Mouse (Mus musculus) testis, adult 2 months (tissue): ENCODE results near the gene Syn3. TPM values are rescaled to one million over a fixed set of nuclear protein-coding genes. Genes with fewer than 3 reads are reported as not detected.

Experiments used
- H3K27ac ChIP-seq: fragments of 200-500 bp; 2 replicates; pipeline ENCODE4 v1.5.1; 2012; ENCODE audit warnings: low read depth, low read length; ENCODE audit not compliant: control insufficient read depth, insufficient read depth
- H3K27me3 ChIP-seq: fragments of 200-500 bp; 2 replicates; pipeline ENCODE4 v1.6.1; 2012; ENCODE audit warnings: mild to moderate bottlenecking, low read length, moderate library complexity; ENCODE audit not compliant: control insufficient read depth, insufficient read depth
- H3K36me3 ChIP-seq: fragments of 200-500 bp; 2 replicates; pipeline ENCODE4 v1.6.1; 2012; ENCODE audit warnings: mild to moderate bottlenecking, low read length; ENCODE audit not compliant: control insufficient read depth, insufficient read depth
- H3K4me1 ChIP-seq: fragments of 200-500 bp; 2 replicates; pipeline ENCODE4 v1.6.1; 2012; ENCODE audit warnings: low read length; ENCODE audit not compliant: control insufficient read depth, insufficient read depth
- H3K4me3 ChIP-seq: fragments of 200-500 bp; 2 replicates; pipeline ENCODE4 v1.5.1; 2012; ENCODE audit warnings: low read depth, mild to moderate bottlenecking, low read length, moderate library complexity, mixed read lengths; ENCODE audit not compliant: control insufficient read depth
- CTCF ChIP-seq: fragments of 200-500 bp; IDR thresholded peaks from 2 replicates; pipeline ENCODE4 v1.5.1; 2012; ENCODE audit warnings: low read depth, mild to moderate bottlenecking, inconsistent platforms, low read length, moderate library complexity; ENCODE audit not compliant: control insufficient read depth, insufficient read depth, insufficient replicate concordance
- POLR2A ChIP-seq: fragments of 200-500 bp; IDR thresholded peaks from 2 replicates; pipeline ENCODE4 v1.6.1; 2012; ENCODE audit warnings: low read depth, mild to moderate bottlenecking, inconsistent platforms, low read length, moderate library complexity; ENCODE audit not compliant: control insufficient read depth
- polyA plus RNA-seq: library from polyadenylated mRNA; depleted of rRNA; stranded (reverse); fragments of >200 nt; gene quantifications from 2 replicates; pipeline ENCODE4 v1.2.3, GENCODE M21; 2012

Syn3 gene
- polyA plus RNA-seq, 1 experiment, result 0.84 TPM

DNA sequence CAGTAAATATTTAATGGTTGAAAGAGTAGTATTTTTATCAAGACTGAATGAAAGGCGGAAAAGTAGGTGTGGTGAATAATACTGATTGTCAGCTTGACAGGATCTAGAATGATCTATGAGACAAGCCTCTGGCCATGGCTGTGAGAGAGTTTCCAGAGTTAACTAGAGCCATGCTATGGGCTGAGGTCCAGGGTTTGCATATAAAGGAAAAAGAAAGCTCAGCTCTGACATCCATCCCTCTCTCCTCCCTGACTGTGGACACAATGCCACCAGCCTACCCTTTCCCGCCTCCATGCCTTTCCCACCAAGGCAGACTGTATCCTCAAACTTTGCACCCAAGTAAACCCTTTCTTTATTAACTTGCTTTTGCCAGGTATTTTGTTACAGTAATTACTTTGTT, 124.6 kb downstream of the Syn3 start:
- Histone ChIP-seq H3K4me3 (no peak overlapping the region), H3K4me1 (no peaks in the 10 kb centered on the region), H3K36me3 (no peaks in the 10 kb centered on the region), H3K27ac (no peak overlapping the region), H3K27me3 (no peaks in the 10 kb centered on the region)
- TF ChIP-seq POLR2A, result no peak
- no peak for TF ChIP-seq CTCF

- no peaks in the 10 kb centered on the region for H3K36me3 ChIP-seq
- H3K4me3 ChIP-seq, result no peak overlapping the region
- H3K27me3 ChIP-seq, result no peaks in the 10 kb centered on the region
- H3K4me1 ChIP-seq, result no peaks in the 10 kb centered on the region
- H3K27ac ChIP-seq, result no peak overlapping the region
- TF ChIP-seq POLR2A (no peak), CTCF (no peak)
Observed at GRCm38 (mm10) chr10:86371561-86371960, 127.1 kb downstream of the Syn3 start.

DNA sequence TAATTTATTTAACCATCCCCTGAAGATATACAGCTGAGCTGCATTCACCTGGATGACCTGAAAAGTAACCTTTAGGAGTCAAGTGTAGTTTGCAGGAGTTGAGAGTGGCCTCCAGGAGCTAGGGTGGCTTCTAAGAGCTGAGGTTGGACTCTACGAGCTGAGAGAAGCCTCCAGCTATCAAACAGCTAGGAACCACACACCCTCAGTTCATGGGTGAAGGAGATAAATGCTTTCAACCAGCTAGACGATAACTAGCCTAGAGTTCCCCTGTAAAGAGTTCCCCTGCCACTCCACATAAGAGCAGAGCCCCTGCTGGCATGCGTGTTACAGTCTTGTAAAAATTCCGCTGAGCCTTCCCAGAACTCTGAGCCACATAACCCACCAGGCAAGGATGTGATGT, 129.3 kb downstream of the Syn3 start:
- H3K27ac ChIP-seq, result no peak overlapping the region
- no peaks in the 10 kb centered on the region for H3K36me3 ChIP-seq
- no peaks in the 10 kb centered on the region for H3K4me1 ChIP-seq
- H3K27me3 ChIP-seq, result no peaks in the 10 kb centered on the region
- no peak overlapping the region for H3K4me3 ChIP-seq
- TF ChIP-seq POLR2A (no peak), CTCF (no peak)

DNA sequence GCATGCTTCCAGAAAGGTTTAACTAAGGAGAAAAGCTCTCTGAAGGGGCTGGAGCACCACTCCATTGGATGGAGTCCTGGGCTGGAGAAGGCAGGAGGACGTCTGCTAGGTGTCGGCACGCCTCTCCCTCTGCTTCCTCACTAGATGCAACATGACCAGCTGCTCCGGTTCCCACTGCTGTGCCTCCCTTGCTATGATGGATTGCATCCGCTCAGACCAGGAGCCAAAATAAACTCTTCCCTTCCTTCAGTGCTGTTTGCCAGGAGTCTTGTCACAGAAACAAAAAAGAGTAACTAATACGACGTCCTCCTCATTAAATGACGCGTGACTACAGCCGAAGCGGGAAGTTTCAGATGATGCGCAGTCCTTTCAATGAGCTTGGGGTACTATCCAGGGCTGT, 129.9 kb downstream of the Syn3 start:
- H3K4me3 ChIP-seq, result no peak overlapping the region
- TF ChIP-seq CTCF, result no peak
- no peak for TF ChIP-seq POLR2A
- H3K27me3 ChIP-seq, result no peaks in the 10 kb centered on the region
- no peak overlapping the region for H3K27ac ChIP-seq
- H3K36me3 ChIP-seq, result no peaks in the 10 kb centered on the region
- no peaks in the 10 kb centered on the region for H3K4me1 ChIP-seq

- H3K4me3 ChIP-seq, result no peak overlapping the region
- H3K36me3 ChIP-seq, result no peaks in the 10 kb centered on the region
- H3K27ac ChIP-seq, result no peak overlapping the region
- no peaks in the 10 kb centered on the region for H3K4me1 ChIP-seq
- TF ChIP-seq POLR2A (no peak), CTCF (no peak)
- H3K27me3 ChIP-seq, result no peaks in the 10 kb centered on the region
Observed at GRCm38 (mm10) chr10:86367346-86367745, 131.3 kb downstream of the Syn3 start.

- Histone ChIP-seq H3K4me3 (no peak overlapping the region), H3K27ac (no peak overlapping the region), H3K4me1 (no peaks in the 10 kb centered on the region), H3K36me3 (no peaks in the 10 kb centered on the region), H3K27me3 (no peaks in the 10 kb centered on the region)
- TF ChIP-seq CTCF (no peak), POLR2A (no peak)
Observed at GRCm38 (mm10) chr10:86365632-86366092, 133.0 kb downstream of the Syn3 start.

GRCm38 (mm10) chr10:86363669-86364309, 134.9 kb downstream of the Syn3 start:
- no peak overlapping the region for H3K4me3 ChIP-seq
- H3K36me3 ChIP-seq, result no peaks in the 10 kb centered on the region
- TF ChIP-seq CTCF (no peak), POLR2A (no peak)
- H3K27ac ChIP-seq, result no peak overlapping the region
- no peaks in the 10 kb centered on the region for H3K4me1 ChIP-seq
- H3K27me3 ChIP-seq, result no peaks in the 10 kb centered on the region

DNA sequence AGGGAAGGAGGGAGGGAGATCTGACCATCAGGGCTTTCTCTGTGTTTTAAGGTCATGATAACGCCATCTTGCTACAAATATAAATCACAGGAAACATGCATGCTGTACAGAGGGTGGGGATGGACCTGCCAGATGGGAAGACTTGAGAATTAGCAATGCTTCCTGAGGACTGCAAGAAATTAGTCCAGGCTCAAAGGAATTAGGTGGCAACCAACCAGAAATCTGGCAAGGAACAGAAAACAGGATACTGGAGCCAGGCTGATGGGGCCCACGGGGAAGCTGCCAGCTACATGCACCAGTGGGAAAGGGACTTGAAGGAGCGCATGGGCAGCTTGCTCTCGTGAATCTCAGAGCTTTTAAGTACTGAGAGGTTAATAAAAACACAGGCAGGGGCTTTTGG, 139.0 kb downstream of the Syn3 start:
- Histone ChIP-seq H3K36me3 (no peaks in the 10 kb centered on the region), H3K27me3 (no peaks in the 10 kb centered on the region), H3K4me1 (no peaks in the 10 kb centered on the region), H3K4me3 (no peak overlapping the region), H3K27ac (no peak overlapping the region)
- no peak for TF ChIP-seq CTCF
- no peak for TF ChIP-seq POLR2A
